Mouse (Mus musculus): ENCODE results near the gene Tgfbr3.

Tgfbr3 gene

GRCm38 (mm10) chr5:107084431-107084830, 205.0 kb downstream of the Tgfbr3 start:
- DNase-seq (ENCODE audit: low read depth, low spot score), result no peak

- no peak for DNase-seq (ENCODE audit: low read depth, low spot score)
Observed at GRCm38 (mm10) chr5:107082011-107082410, 207.4 kb downstream of the Tgfbr3 start.

DNA sequence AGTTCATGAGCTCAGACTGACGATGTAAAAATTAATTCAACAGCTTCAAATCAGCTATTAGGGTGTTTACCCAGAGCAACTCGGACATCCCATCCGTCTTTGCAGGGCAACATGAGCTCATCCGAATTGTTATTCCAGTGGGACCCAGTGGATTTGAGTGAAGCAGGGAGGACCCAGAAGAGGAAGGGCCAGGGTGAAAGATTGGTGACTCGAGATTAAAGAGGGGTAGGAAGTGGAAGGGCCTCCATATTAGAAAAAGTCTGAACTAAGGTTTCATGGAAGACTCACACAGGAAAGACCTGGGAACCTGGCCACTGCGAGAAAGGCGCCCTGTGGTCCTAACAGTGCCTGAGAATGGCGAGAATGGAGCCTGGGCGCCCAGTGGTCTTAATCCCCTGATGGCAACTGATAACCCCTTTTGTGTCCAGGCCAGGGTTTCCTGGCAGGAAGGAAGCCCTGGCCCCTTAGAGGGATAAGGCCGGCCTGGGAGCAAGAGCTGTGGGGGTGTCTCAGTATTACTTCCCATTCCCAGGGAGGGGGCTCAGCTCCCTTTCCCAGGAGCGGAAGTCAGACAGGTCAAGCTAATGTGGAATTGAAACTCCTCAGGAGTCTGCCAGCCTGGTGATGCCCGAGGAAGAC, 208.3 kb downstream of the Tgfbr3 start:
- DNase-seq (ENCODE audit: low read depth, low spot score), result no peak

DNA sequence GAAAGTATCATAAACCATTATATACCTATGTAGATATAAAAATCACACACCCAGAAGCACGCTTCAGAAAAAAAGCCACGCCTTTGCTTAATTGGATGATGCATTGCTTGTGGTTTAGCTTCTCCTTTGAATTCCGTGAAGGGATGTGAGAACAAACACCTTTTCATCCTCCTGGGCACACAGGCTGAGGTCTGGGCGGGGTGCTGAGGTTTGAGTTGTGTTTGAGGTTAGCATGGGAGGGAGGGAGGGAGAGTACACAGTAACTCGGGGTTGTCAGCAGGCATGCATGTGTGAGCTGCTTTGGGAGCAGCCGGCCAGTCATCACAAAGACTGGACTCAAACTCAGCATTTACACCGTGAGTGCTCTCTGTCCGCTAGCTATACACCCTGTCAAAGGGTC, 209.5 kb downstream of the Tgfbr3 start:
- DNase-seq (ENCODE audit: low read depth, low spot score), result no peak

GRCm38 (mm10) chr5:107079146-107079638, 210.2 kb downstream of the Tgfbr3 start:
- DNase-seq (ENCODE audit: low read depth, low spot score), result no peak

DNA sequence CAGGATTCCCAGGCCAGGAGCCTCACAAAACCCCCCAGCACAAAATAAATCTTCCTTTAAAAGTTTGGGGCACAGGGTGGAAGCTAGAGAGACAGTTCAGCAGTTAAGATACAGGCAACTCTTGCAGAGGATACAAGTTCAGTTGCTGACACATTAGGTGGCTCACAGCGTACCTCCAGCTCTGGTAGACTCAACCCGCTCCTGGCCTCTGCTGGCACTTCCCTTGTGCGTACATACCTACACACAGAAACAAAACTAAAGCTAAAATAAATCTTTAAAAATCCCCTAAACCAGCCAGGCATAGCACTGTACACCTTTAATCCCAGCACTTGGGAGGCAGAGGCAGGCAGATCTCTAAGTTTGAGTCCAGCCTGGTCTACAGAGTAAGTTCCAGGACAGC, 211.1 kb downstream of the Tgfbr3 start:
- DNase-seq (ENCODE audit: low read depth, low spot score), result no peak

DNA sequence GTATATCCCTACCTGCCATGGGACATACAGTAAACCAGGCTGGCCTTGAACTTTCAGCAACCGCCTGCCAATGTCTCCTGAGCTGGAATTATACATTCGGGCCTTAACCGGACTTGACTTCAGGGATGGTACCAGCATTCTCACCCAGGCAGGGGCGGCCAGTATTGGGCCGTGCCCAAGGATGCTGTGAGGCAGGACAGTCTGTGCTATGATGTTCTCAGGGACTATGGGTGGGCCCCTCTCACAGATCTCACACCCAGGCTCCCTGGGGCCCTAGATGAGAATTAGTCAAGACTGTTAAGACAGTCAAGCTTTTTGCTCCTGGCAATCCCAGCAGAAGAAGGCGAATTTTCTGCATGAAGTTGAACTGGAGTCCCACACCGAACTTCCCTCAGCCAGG, 211.5 kb downstream of the Tgfbr3 start:
- DNase-seq (ENCODE audit: low read depth, low spot score), result no peak

- DNase-seq (ENCODE audit: low read depth, low spot score), result no peak
Observed at GRCm38 (mm10) chr5:107074980-107075583, 214.3 kb downstream of the Tgfbr3 start.

- DNase-seq (ENCODE audit: low read depth, low spot score), result no peak
Observed at GRCm38 (mm10) chr5:107074350-107074749, 215.1 kb downstream of the Tgfbr3 start.

- DNase-seq (ENCODE audit: low read depth, low spot score), result no peak
Observed at GRCm38 (mm10) chr5:107073536-107073935, 215.9 kb downstream of the Tgfbr3 start.

DNA sequence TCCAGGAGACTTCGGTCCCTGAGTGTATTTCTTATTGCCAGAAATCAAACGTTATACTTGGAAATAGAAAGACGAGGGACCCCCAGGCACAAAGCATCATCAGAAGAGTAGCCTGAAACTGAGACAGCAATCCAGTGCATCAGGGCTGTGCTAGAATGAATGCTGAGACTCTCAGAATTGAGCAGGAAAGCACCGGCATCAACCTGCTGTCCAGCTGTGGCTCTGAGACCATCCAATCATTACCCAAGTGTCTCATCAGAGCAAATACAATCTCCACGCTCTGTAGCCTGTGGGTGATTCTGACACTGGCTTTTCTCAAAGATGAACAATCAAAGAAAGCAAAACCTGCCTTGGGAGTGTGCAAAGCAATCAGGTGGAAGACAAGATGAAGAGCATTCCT, 221.3 kb downstream of the Tgfbr3 start:
- DNase-seq (ENCODE audit: low read depth, low spot score), result no peak

- DNase-seq (ENCODE audit: low read depth, low spot score), result no peak
Observed at GRCm38 (mm10) chr5:107067531-107067930, 221.9 kb downstream of the Tgfbr3 start.

GRCm38 (mm10) chr5:107064922-107065321, 224.5 kb downstream of the Tgfbr3 start:
- DNase-seq (ENCODE audit: low read depth, low spot score), result no peak

DNA sequence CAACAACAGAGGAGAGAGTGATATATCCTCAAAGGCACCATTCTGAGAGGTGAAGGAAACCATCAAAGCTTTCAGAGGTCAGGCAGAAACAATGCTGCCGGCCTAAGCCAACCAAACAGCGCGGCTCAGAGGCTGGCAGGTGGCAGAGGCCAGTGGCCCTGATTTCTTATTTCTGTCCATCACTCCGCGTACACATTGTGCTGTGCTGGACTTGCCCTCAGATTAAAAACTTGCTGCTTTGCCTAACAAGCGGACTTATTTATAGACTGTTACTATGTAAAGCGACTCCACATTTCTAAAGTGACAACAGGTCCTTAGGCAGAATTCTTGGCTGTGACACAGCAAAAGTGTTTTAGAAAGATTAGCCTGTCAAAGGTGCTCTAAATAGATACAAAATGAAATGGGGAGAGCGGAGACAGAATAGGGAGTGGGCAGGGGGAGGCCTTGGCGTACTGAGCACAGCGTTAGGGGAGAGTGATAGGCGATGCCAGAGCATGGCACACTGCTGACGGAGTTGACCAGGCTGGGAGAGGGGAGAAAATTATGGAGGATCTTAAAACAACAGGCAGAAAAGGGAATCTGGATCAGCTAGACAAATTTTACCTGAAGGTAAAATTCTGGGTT, 227.1 kb downstream of the Tgfbr3 start:
- DNase-seq (ENCODE audit: low read depth, low spot score), result no peak

DNA sequence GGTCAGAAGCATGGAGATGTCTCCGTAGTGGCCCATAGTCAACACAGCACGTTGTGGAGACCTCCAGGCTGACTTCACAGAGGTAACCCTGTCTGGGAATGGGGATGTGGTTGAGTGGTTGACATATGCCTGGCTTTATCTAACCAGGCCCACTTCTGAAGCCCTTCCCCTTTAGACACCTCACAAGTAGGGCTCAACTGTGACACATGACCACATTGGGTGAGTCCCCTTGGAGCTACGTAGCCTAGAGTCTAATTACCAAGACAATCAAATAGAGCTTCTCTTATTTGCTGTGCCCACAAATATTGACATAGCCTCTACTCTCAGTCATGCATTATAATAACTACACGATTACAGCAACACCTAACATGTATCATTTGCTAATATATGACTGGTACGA, 229.9 kb downstream of the Tgfbr3 start:
- no peak for DNase-seq (ENCODE audit: low read depth, low spot score)

GRCm38 (mm10) chr5:107058642-107059041, 230.8 kb downstream of the Tgfbr3 start:
- DNase-seq (ENCODE audit: low read depth, low spot score), result no peak

All from mesoderm, embryonic 11.5 days (tissue).